Mouse (Mus musculus) intestine, embryonic 14.5 days (tissue): Measurements from ENCODE around the gene Angptl6. TPM values are rescaled to one million over a fixed set of nuclear protein-coding genes. Genes with fewer than 3 reads are reported as not detected.

Experiments used
- ATAC-seq: fragments of 200-750 bp; cut with Nextera tagmentation; replicated peaks from 2 replicates; pipeline ENCODE4 v1.8.0; 2017; ENCODE audit warnings: low read depth, moderate number of reproducible peaks, moderate TSS enrichment, moderate library complexity; ENCODE audit not compliant: low FRiP score, low TSS enrichment
- DNase-seq: peaks from one replicate; pipeline ENCODE4 v3.0.0-alpha.2; 2018; ENCODE audit warnings: low spot score
- H3K27ac ChIP-seq: fragments of 300-500 bp; sonication (generic); 2 replicates; pipeline ENCODE4 v1.5.1; 2014; ENCODE audit warnings: low read depth, mild to moderate bottlenecking, control low read depth
- H3K27me3 ChIP-seq: fragments of 300-500 bp; sonication (generic); replicated peaks from 2 replicates; pipeline ENCODE4 v1.6.1; 2014; ENCODE audit warnings: low read length, control low read depth; ENCODE audit not compliant: control insufficient read depth, insufficient read depth
- H3K36me3 ChIP-seq: fragments of 300-500 bp; sonication (generic); 2 replicates; pipeline ENCODE4 v1.6.1; 2014; ENCODE audit warnings: low read length, control low read depth; ENCODE audit not compliant: control insufficient read depth, insufficient read depth
- H3K4me1 ChIP-seq: fragments of 300-500 bp; sonication (generic); replicated peaks from 2 replicates; pipeline ENCODE4 v1.6.1; 2014; ENCODE audit warnings: low read length, control low read depth, mixed read lengths; ENCODE audit not compliant: control insufficient read depth, insufficient read depth
- H3K4me2 ChIP-seq: fragments of 300-500 bp; sonication (generic); 2 replicates; pipeline ENCODE4 v1.6.1; 2014; ENCODE audit warnings: low read length
- H3K4me3 ChIP-seq: fragments of 300-500 bp; sonication (generic); 2 replicates; pipeline ENCODE4 v1.5.1; 2014; ENCODE audit warnings: low read depth, low read length, control low read depth, mixed read lengths
- H3K9ac ChIP-seq: fragments of 300-500 bp; sonication (generic); 2 replicates; pipeline ENCODE4 v1.6.1; 2014; ENCODE audit warnings: mild to moderate bottlenecking, low read length
- H3K9me3 ChIP-seq: fragments of 300-500 bp; sonication (generic); 2 replicates; pipeline ENCODE4 v1.6.1; 2016; ENCODE audit warnings: low read length, control low read depth; ENCODE audit not compliant: control insufficient read depth
- WGBS: fragments of 180-500 bp; shearing (Covaris S2); extraction: QIAGEN DNeasy Blood & Tissue Kit; methylation state at CpG from one replicate; pipeline ENCODE4 v1.1.7; 2014; 5-methylcytosine and 5-hydroxymethylcytosine counted together
- polyA plus RNA-seq: library from polyadenylated mRNA; unstranded; fragments of >200 nt; fragmentation: Nextera tagmentation; extraction: Ambion mirVana; gene quantifications from 2 replicates; pipeline ENCODE4 v1.2.1, GENCODE M21; 2014

Angptl6 gene
- polyA plus RNA-seq, 1 experiment from 2014 or later, result 8.1 TPM

GRCm38 (mm10) chr9:20866879-20867278 lies 12.6 kb downstream of the Angptl6 start:
- no peak for DNase-seq
- no peaks in the 10 kb centered on the region for H3K4me1 ChIP-seq
- H3K36me3 ChIP-seq, result no peaks in the 10 kb centered on the region
- peaks cover 35% of the 10 kb centered on the region for H3K27me3 ChIP-seq
- 55% methylated on average over 3 of the region's 3 CpGs for WGBS
- no peak overlapping the region for H3K9ac ChIP-seq
- H3K4me3 ChIP-seq, result no peak overlapping the region
- H3K27ac ChIP-seq, result no peak overlapping the region
- no peak for ATAC-seq
- H3K9me3 ChIP-seq, result no peaks in the 10 kb centered on the region
- H3K4me2 ChIP-seq, result no peak overlapping the region

GRCm38 (mm10) chr9:20862225-20862624 lies 17.3 kb downstream of the Angptl6 start:
- WGBS, result 51% methylated on average over 4 of the region's 4 CpGs

GRCm38 (mm10) chr9:20861821-20862220 lies 17.7 kb downstream of the Angptl6 start:
- DNase-seq (peak; percentile 61), ATAC-seq (no peak)
- Histone ChIP-seq H3K27ac (no peak overlapping the region), H3K9ac (no peak overlapping the region), H3K36me3 (no peaks in the 10 kb centered on the region), H3K4me1 (no peaks in the 10 kb centered on the region), H3K27me3 (peaks cover 4% of the 10 kb centered on the region; the same call in 1 of the 2 replicates), H3K4me2 (no peak overlapping the region), H3K4me3 (no peak overlapping the region), H3K9me3 (no peaks in the 10 kb centered on the region)
- 11% methylated on average over 4 of the region's 4 CpGs for WGBS

More at GRCm38 (mm10) chr9:20862225-20862624, 17.3 kb downstream of the Angptl6 start:
- DNase-seq, result no peak
- H3K9ac ChIP-seq, result no peak overlapping the region
- no peaks in the 10 kb centered on the region for H3K36me3 ChIP-seq
- no peaks in the 10 kb centered on the region for H3K9me3 ChIP-seq
- no peaks in the 10 kb centered on the region for H3K4me1 ChIP-seq
- no peak for ATAC-seq
- no peak overlapping the region for H3K27ac ChIP-seq
- no peak overlapping the region for H3K4me3 ChIP-seq
- peaks cover 5% of the 10 kb centered on the region; the same call in 1 of the 2 replicates for H3K27me3 ChIP-seq
- H3K4me2 ChIP-seq, result no peak overlapping the region

GRCm38 (mm10) chr9:20859926-20860325 lies 19.6 kb downstream of the Angptl6 start:
- no peaks in the 10 kb centered on the region for H3K4me1 ChIP-seq
- H3K9me3 ChIP-seq, result no peaks in the 10 kb centered on the region
- ATAC-seq (no peak), DNase-seq (no peak)
- H3K9ac ChIP-seq, result no peak overlapping the region
- no peak overlapping the region for H3K4me2 ChIP-seq
- H3K27me3 ChIP-seq, result no peaks in the 10 kb centered on the region
- no peak overlapping the region for H3K4me3 ChIP-seq
- H3K27ac ChIP-seq, result no peak overlapping the region
- no peaks in the 10 kb centered on the region for H3K36me3 ChIP-seq
- 47% methylated on average over 6 of the region's 6 CpGs for WGBS

GRCm38 (mm10) chr9:20857131-20857530 lies 22.4 kb downstream of the Angptl6 start:
- H3K4me1 ChIP-seq, result no peaks in the 10 kb centered on the region
- no peak overlapping the region for H3K4me3 ChIP-seq
- 7% methylated on average over 6 of the region's 6 CpGs for WGBS
- no peaks in the 10 kb centered on the region for H3K36me3 ChIP-seq
- no peak for ATAC-seq
- H3K27ac ChIP-seq, result no peak overlapping the region
- H3K4me2 ChIP-seq, result no peak overlapping the region
- no peaks in the 10 kb centered on the region for H3K27me3 ChIP-seq
- H3K9me3 ChIP-seq, result no peaks in the 10 kb centered on the region
- no peak overlapping the region for H3K9ac ChIP-seq
- DNase-seq, result peak; percentile 91

GRCm38 (mm10) chr9:20850179-20850578 lies 29.3 kb downstream of the Angptl6 start:
- H3K9ac ChIP-seq, result no peak overlapping the region
- no peaks in the 10 kb centered on the region for H3K36me3 ChIP-seq
- no peaks in the 10 kb centered on the region for H3K4me1 ChIP-seq
- H3K27ac ChIP-seq, result no peak overlapping the region
- no peak for ATAC-seq
- no peak overlapping the region for H3K4me2 ChIP-seq
- H3K4me3 ChIP-seq, result no peak overlapping the region
- no peak for DNase-seq
- no peaks in the 10 kb centered on the region for H3K9me3 ChIP-seq
- H3K27me3 ChIP-seq, result no peaks in the 10 kb centered on the region
- WGBS, result 73% methylated on average over 2 of the region's 2 CpGs

- 25% methylated on average over 2 of the region's 2 CpGs for WGBS
- Histone ChIP-seq H3K4me2 (no peak overlapping the region), H3K4me3 (no peak overlapping the region), H3K9me3 (no peaks in the 10 kb centered on the region), H3K27me3 (no peaks in the 10 kb centered on the region), H3K36me3 (no peaks in the 10 kb centered on the region), H3K4me1 (no peaks in the 10 kb centered on the region), H3K9ac (no peak overlapping the region), H3K27ac (no peak overlapping the region)
- DNase-seq (no peak), ATAC-seq (no peak)
These were observed 36.9 kb downstream of the Angptl6 start for GRCm38 (mm10) chr9:20842670-20843069.

GRCm38 (mm10) chr9:20842211-20842610 lies 37.3 kb downstream of the Angptl6 start:
- 56% methylated on average over 4 of the region's 4 CpGs for WGBS
- no peak for ATAC-seq

GRCm38 (mm10) chr9:20838931-20839330 lies 40.6 kb downstream of the Angptl6 start:
- Histone ChIP-seq H3K36me3 (no peaks in the 10 kb centered on the region), H3K4me3 (no peak overlapping the region), H3K27me3 (no peaks in the 10 kb centered on the region), H3K4me2 (no peak overlapping the region), H3K4me1 (no peaks in the 10 kb centered on the region), H3K9me3 (no peaks in the 10 kb centered on the region), H3K9ac (no peak overlapping the region), H3K27ac (no peak overlapping the region)
- ATAC-seq (no peak), DNase-seq (no peak)
- 58% methylated on average over 6 of the region's 6 CpGs for WGBS

More at GRCm38 (mm10) chr9:20842211-20842610, 37.3 kb downstream of the Angptl6 start:
- Histone ChIP-seq H3K9ac (no peak overlapping the region), H3K9me3 (no peaks in the 10 kb centered on the region), H3K27me3 (no peaks in the 10 kb centered on the region), H3K4me1 (no peaks in the 10 kb centered on the region), H3K4me3 (no peak overlapping the region), H3K36me3 (no peaks in the 10 kb centered on the region), H3K4me2 (no peak overlapping the region), H3K27ac (no peak overlapping the region)
- no peak for DNase-seq
